Mouse (Mus musculus): ENCODE data around the gene Gm20532. TPM values are rescaled to one million over a fixed set of nuclear protein-coding genes. Genes with fewer than 3 reads are reported as not detected.
"Not testable (repeated sequence)": the region's sequence is repeated elsewhere in the genome, so short reads cannot be mapped to it uniquely, and the experiment has no call there.

Gm20532 gene
- polyA plus RNA-seq, 1 experiment from 2014 or later = not detected

DNA sequence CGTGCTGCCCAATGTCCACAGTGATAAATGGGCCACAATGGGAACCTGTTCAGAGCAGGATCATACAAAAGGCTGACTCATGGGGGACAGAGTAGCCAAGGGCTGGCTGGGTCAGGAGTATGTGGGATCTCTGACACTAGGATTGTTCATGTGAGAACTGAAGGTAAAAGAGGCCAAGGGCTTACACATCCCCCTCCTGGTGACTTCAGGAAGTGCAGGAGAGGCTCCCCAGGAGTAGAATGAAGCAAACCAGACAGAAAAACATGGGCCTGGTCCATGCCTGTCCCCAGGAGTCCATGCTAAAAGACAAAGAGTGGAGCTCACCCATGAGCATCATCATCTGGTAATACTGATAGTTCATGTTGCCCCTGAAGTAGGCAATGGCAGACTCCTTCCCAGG, 77.1 kb downstream of the Gm20532 start:
- H3K4me1 ChIP-seq (ENCODE audit: control insufficient read depth, insufficient read depth, low read length); H3K9me3 ChIP-seq (ENCODE audit: control insufficient read depth, low read length); H3K27me3 ChIP-seq (ENCODE audit: control insufficient read depth, insufficient read depth, low read length); H3K9ac ChIP-seq (ENCODE audit: low read length); H3K4me3 ChIP-seq (ENCODE audit: low read depth, low read length); H3K27ac ChIP-seq (ENCODE audit: low read depth, low read length); H3K4me2 ChIP-seq (ENCODE audit: low read depth); H3K36me3 ChIP-seq (ENCODE audit: control insufficient read depth, insufficient read depth, low read length); ATAC-seq (ENCODE audit: insufficient read depth, low FRiP score, low TSS enrichment): not testable (repeated sequence)
- DNase-seq (ENCODE audit: low spot score) = peak; percentile 59
- 79% methylated on average over 1 of the region's 1 CpGs for WGBS

DNA sequence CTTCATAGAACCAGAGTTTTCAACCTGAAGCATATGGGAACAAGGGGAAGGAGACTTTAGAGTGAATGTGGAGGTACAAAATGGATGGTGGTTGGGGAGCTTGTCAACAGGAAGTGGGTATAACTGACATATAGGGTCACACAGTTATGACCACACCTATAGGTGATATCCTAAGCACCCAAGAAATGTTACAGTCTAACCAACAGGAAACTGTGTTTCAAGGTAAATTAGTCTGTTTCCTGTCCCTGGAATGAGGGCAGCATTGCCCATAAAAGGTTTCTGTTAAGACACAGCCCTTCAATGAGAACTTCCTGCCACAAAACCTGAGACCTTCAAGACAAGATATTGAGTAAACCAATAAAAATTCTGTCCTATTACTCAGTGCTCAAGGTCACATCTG, 82.3 kb downstream of the Gm20532 start:
- no peaks in the 10 kb centered on the region for H3K4me1 ChIP-seq (ENCODE audit: control insufficient read depth, insufficient read depth, low read length)
- H3K36me3 ChIP-seq (ENCODE audit: control insufficient read depth, insufficient read depth, low read length) = no peaks in the 10 kb centered on the region
- no peaks in the 10 kb centered on the region for H3K9me3 ChIP-seq (ENCODE audit: control insufficient read depth, low read length)
- H3K4me2 ChIP-seq (ENCODE audit: low read depth) = no peak overlapping the region
- no peak overlapping the region for H3K4me3 ChIP-seq (ENCODE audit: low read depth, low read length)
- no peak overlapping the region for H3K9ac ChIP-seq (ENCODE audit: low read length)
- DNase-seq (ENCODE audit: low spot score) (no peak), ATAC-seq (ENCODE audit: insufficient read depth, low FRiP score, low TSS enrichment) (no peak)
- H3K27me3 ChIP-seq (ENCODE audit: control insufficient read depth, insufficient read depth, low read length) = no peaks in the 10 kb centered on the region
- no peak overlapping the region for H3K27ac ChIP-seq (ENCODE audit: low read depth, low read length)

- no peak within 1 kb of the TSS for H3K27ac ChIP-seq (ENCODE audit: low read depth, low read length)
- no peaks in the 10 kb centered on the region for H3K9me3 ChIP-seq (ENCODE audit: control insufficient read depth, low read length)
- no peak within 1 kb of the TSS for H3K4me2 ChIP-seq (ENCODE audit: low read depth)
- ATAC-seq (ENCODE audit: insufficient read depth, low FRiP score, low TSS enrichment) (no peak), DNase-seq (ENCODE audit: low spot score) (no peak)
- no peaks in the 10 kb centered on the region for H3K36me3 ChIP-seq (ENCODE audit: control insufficient read depth, insufficient read depth, low read length)
- H3K27me3 ChIP-seq (ENCODE audit: control insufficient read depth, insufficient read depth, low read length) = no peaks in the 10 kb centered on the region
- H3K4me1 ChIP-seq (ENCODE audit: control insufficient read depth, insufficient read depth, low read length) = no peaks in the 10 kb centered on the region
- H3K9ac ChIP-seq (ENCODE audit: low read length) = no peak within 1 kb of the TSS
- no peak within 1 kb of the TSS for H3K4me3 ChIP-seq (ENCODE audit: low read depth, low read length)
- WGBS = 78% methylated on average over 3 of the region's 3 CpGs
Measured at GRCm38 (mm10) chr2:26671182-26671581, 84.7 kb downstream of the Gm20532 start, which contains the start of gene Lcn4. TSS of gene Lcn4 (minus strand) at chr2:26671282.

MicroRNAs within 50 kb of the gene (microRNA counts, 519-probe panel; counts per million panel counts)
- microRNA mmu-miR-126-3p (6,305 counts per million, percentile 97 among the panel's probes with 10 or more counts), microRNA mmu-miR-126-5p (4,392 counts per million, percentile 80 among the panel's probes with 10 or more counts)

Small RNAs within 50 kb of the gene (microRNA-seq; reads per million reads assigned to microRNA genes)
- not detected for gene Mir126a
- not detected for gene Mir126b

Other genes starting within 250 kb of the Gm20532 start
- gene Dnlz, start 234.5 kb upstream of the Gm20532 start, polyA plus RNA-seq (2014; fragmentation: Nextera tagmentation; extraction: Ambion mirVana) = 33.8 and 35.6 TPM in 2 replicates
- gene Card9, start 225.7 kb upstream of the Gm20532 start, polyA plus RNA-seq (2014; fragmentation: Nextera tagmentation; extraction: Ambion mirVana) = 0.41 and 1.4 TPM in 2 replicates
- gene Snapc4, start 206.0 kb upstream of the Gm20532 start, polyA plus RNA-seq (2014; fragmentation: Nextera tagmentation; extraction: Ambion mirVana) = 26.5 and 26.9 TPM in 2 replicates
- 126 and 145 TPM in 2 replicates for gene Entr1, start 197.3 kb upstream of the Gm20532 start, polyA plus RNA-seq (2014; fragmentation: Nextera tagmentation; extraction: Ambion mirVana)
- gene Pmpca, start 197.3 kb upstream of the Gm20532 start, polyA plus RNA-seq (2014; fragmentation: Nextera tagmentation; extraction: Ambion mirVana) = 113 and 117 TPM in 2 replicates
- gene Inpp5e, start 177.4 kb upstream of the Gm20532 start, polyA plus RNA-seq (2014; fragmentation: Nextera tagmentation; extraction: Ambion mirVana) = 25.4 and 26.2 TPM in 2 replicates
- 40.2 and 40.5 TPM in 2 replicates for gene Sec16a, start 141.4 kb upstream of the Gm20532 start, polyA plus RNA-seq (2014; fragmentation: Nextera tagmentation; extraction: Ambion mirVana)
- 56.9 and 60.4 TPM in 2 replicates for gene Notch1, start 70.0 kb upstream of the Gm20532 start, polyA plus RNA-seq (2014; fragmentation: Nextera tagmentation; extraction: Ambion mirVana)
- gene Egfl7, start 6.6 kb upstream of the Gm20532 start, polyA plus RNA-seq (2014; fragmentation: Nextera tagmentation; extraction: Ambion mirVana) = 68.5 and 75.7 TPM in 2 replicates
- gene Agpat2, start 17.8 kb downstream of the Gm20532 start, polyA plus RNA-seq (2014; fragmentation: Nextera tagmentation; extraction: Ambion mirVana) = 6.8 and 7.5 TPM in 2 replicates
- 43.7 and 50.3 TPM in 2 replicates for gene Fam69b, start 41.8 kb downstream of the Gm20532 start, polyA plus RNA-seq (2014; fragmentation: Nextera tagmentation; extraction: Ambion mirVana)
- gene Lcn4, start 84.6 kb downstream of the Gm20532 start, polyA plus RNA-seq (2014; fragmentation: Nextera tagmentation; extraction: Ambion mirVana) = not detected in 2 replicates

All from neural tube, embryonic 11.5 days (tissue).